Mouse (Mus musculus): Measurements from ENCODE around the gene Hcn2. TPM values are rescaled to one million over a fixed set of nuclear protein-coding genes. Genes with fewer than 3 reads are reported as not detected.

The Hcn2 gene
- polyA plus RNA-seq, 1 experiment from 2014 or later, result 0.04 TPM

GRCm38 (mm10) chr10:79778006-79778405 lies 61.6 kb downstream of the Hcn2 start:
- Histone ChIP-seq H3K36me3 (no peaks in the 10 kb centered on the region), H3K4me3 (peak overlapping the region; percentile 56; the same call in 1 of the 2 replicates), H3K9me3 (replicated peaks) (0 out of 2 replicates have a peak, but pooled peaks cover 4% of the 10 kb centered on the region), H3K27me3 (ENCODE audit: low read depth, poor library complexity, severe bottlenecking) (peaks cover 66% of the 10 kb centered on the region), H3K27ac (no peak overlapping the region), H3K4me1 (peaks cover 53% of the 10 kb centered on the region)
- WGBS, result 23% methylated on average over 15 of the region's 15 CpGs
- DNase-seq (ENCODE audit: low spot score), result no peak

GRCm38 (mm10) chr10:79779193-79779592 lies 62.8 kb downstream of the Hcn2 start:
- DNase-seq (ENCODE audit: low spot score), result no peak
- H3K9me3 ChIP-seq (replicated peaks), result 0 out of 2 replicates have a peak, but pooled peaks cover 4% of the 10 kb centered on the region
- 16% methylated on average over 2 of the region's 2 CpGs for WGBS
- H3K4me1 ChIP-seq, result peaks cover 53% of the 10 kb centered on the region
- no peaks in the 10 kb centered on the region for H3K36me3 ChIP-seq
- H3K27me3 ChIP-seq (ENCODE audit: low read depth, poor library complexity, severe bottlenecking), result peaks cover 77% of the 10 kb centered on the region
- no peak overlapping the region for H3K4me3 ChIP-seq
- H3K27ac ChIP-seq, result no peak overlapping the region

- Histone ChIP-seq H3K36me3 (no peaks in the 10 kb centered on the region), H3K27me3 (ENCODE audit: low read depth, poor library complexity, severe bottlenecking) (peaks cover 85% of the 10 kb centered on the region), H3K4me3 (peak overlapping the region; percentile 54), H3K4me1 (peaks cover 49% of the 10 kb centered on the region), H3K9me3 (replicated peaks) (0 out of 2 replicates have a peak, but pooled peaks cover 4% of the 10 kb centered on the region), H3K27ac (peak overlapping the region; percentile 21; the same call in 1 of the 2 replicates)
- 1% methylated on average over 55 of the region's 55 CpGs for WGBS
- peak; percentile 98 for DNase-seq (ENCODE audit: low spot score)
Measured at GRCm38 (mm10) chr10:79779784-79780663, 63.6 kb downstream of the Hcn2 start.

GRCm38 (mm10) chr10:79780664-79781015 lies 64.2 kb downstream of the Hcn2 start:
- Histone ChIP-seq H3K4me1 (peaks cover 49% of the 10 kb centered on the region), H3K27me3 (ENCODE audit: low read depth, poor library complexity, severe bottlenecking) (peaks cover 88% of the 10 kb centered on the region), H3K9me3 (replicated peaks) (no peaks in the 10 kb centered on the region), H3K27ac (peak overlapping the region; percentile 21; the same call in 1 of the 2 replicates), H3K36me3 (no peaks in the 10 kb centered on the region), H3K4me3 (peak overlapping the region; percentile 54)
- DNase-seq (ENCODE audit: low spot score), result no peak
- 2% methylated on average over 13 of the region's 13 CpGs for WGBS

- Histone ChIP-seq H3K9me3 (replicated peaks) (no peaks in the 10 kb centered on the region), H3K36me3 (no peaks in the 10 kb centered on the region), H3K4me3 (peak overlapping the region; percentile 54), H3K4me1 (peaks cover 49% of the 10 kb centered on the region), H3K27me3 (ENCODE audit: low read depth, poor library complexity, severe bottlenecking) (peaks cover 85% of the 10 kb centered on the region), H3K27ac (no peak overlapping the region)
- DNase-seq (ENCODE audit: low spot score), result no peak
- 25% methylated on average over 21 of the region's 21 CpGs for WGBS
Measured at GRCm38 (mm10) chr10:79781139-79781538, 64.7 kb downstream of the Hcn2 start.

GRCm38 (mm10) chr10:79781956-79782355 lies 65.5 kb downstream of the Hcn2 start:
- Histone ChIP-seq H3K9me3 (replicated peaks) (no peaks in the 10 kb centered on the region), H3K36me3 (no peaks in the 10 kb centered on the region), H3K4me3 (no peak overlapping the region), H3K4me1 (peaks cover 47% of the 10 kb centered on the region), H3K27ac (no peak overlapping the region), H3K27me3 (ENCODE audit: low read depth, poor library complexity, severe bottlenecking) (peaks cover 77% of the 10 kb centered on the region)
- no peak for DNase-seq (ENCODE audit: low spot score)
- WGBS, result 41% methylated on average over 5 of the region's 5 CpGs

GRCm38 (mm10) chr10:79783050-79783449 lies 66.6 kb downstream of the Hcn2 start:
- peaks cover 66% of the 10 kb centered on the region for H3K27me3 ChIP-seq (ENCODE audit: low read depth, poor library complexity, severe bottlenecking)

GRCm38 (mm10) chr10:79783920-79784800 lies 67.7 kb downstream of the Hcn2 start:
- H3K27me3 ChIP-seq (ENCODE audit: low read depth, poor library complexity, severe bottlenecking), result peaks cover 55% of the 10 kb centered on the region
- peak; percentile 72 for DNase-seq (ENCODE audit: low spot score)
- no peaks in the 10 kb centered on the region for H3K36me3 ChIP-seq
- no peak overlapping the region for H3K27ac ChIP-seq
- no peaks in the 10 kb centered on the region for H3K9me3 ChIP-seq (replicated peaks)
- H3K4me3 ChIP-seq, result no peak overlapping the region
- H3K4me1 ChIP-seq, result peaks cover 28% of the 10 kb centered on the region
- WGBS, result 42% methylated on average over 27 of the region's 27 CpGs

More at GRCm38 (mm10) chr10:79783050-79783449, 66.6 kb downstream of the Hcn2 start:
- Histone ChIP-seq H3K4me1 (peaks cover 36% of the 10 kb centered on the region), H3K36me3 (no peaks in the 10 kb centered on the region), H3K9me3 (replicated peaks) (no peaks in the 10 kb centered on the region), H3K4me3 (no peak overlapping the region), H3K27ac (no peak overlapping the region)
- 62% methylated on average over 7 of the region's 7 CpGs for WGBS
- no peak for DNase-seq (ENCODE audit: low spot score)

Other genes starting within 250 kb of the Hcn2 start
- gene Vmn2r83, start 247.9 kb upstream of the Hcn2 start, polyA plus RNA-seq (2016; fragmentation: Nextera tagmentation; extraction: Ambion mirVana), result not detected in 2 replicates
- gene Plpp2, start 182.8 kb upstream of the Hcn2 start, polyA plus RNA-seq (2016; fragmentation: Nextera tagmentation; extraction: Ambion mirVana), result 26.6 and 29.3 TPM in 2 replicates
- 71.3 and 79.8 TPM in 2 replicates for gene Mier2, start 161.4 kb upstream of the Hcn2 start, polyA plus RNA-seq (2016; fragmentation: Nextera tagmentation; extraction: Ambion mirVana)
- not detected in 2 replicates for gene Theg, start 129.3 kb upstream of the Hcn2 start, polyA plus RNA-seq (2016; fragmentation: Nextera tagmentation; extraction: Ambion mirVana)
- not detected in 2 replicates for gene C2cd4c, start 102.6 kb upstream of the Hcn2 start, polyA plus RNA-seq (2016; fragmentation: Nextera tagmentation; extraction: Ambion mirVana)
- 7.8 and 8.6 TPM in 2 replicates for gene Shc2, start 78.7 kb upstream of the Hcn2 start, polyA plus RNA-seq (2016; fragmentation: Nextera tagmentation; extraction: Ambion mirVana)
- not detected in 2 replicates for gene Odf3l2, start 70.9 kb upstream of the Hcn2 start, polyA plus RNA-seq (2016; fragmentation: Nextera tagmentation; extraction: Ambion mirVana)
- 3.7 and 6.4 TPM in 2 replicates for gene Madcam1, start 52.1 kb upstream of the Hcn2 start, polyA plus RNA-seq (2016; fragmentation: Nextera tagmentation; extraction: Ambion mirVana)
- gene Tpgs1, start 47.3 kb upstream of the Hcn2 start, polyA plus RNA-seq (2016; fragmentation: Nextera tagmentation; extraction: Ambion mirVana), result 68.0 and 73.0 TPM in 2 replicates
- 209 and 259 TPM in 2 replicates for gene Cdc34, start 34.4 kb upstream of the Hcn2 start, polyA plus RNA-seq (2016; fragmentation: Nextera tagmentation; extraction: Ambion mirVana)
- 0.76 and 0.94 TPM in 2 replicates for gene Gzmm, start 27.6 kb upstream of the Hcn2 start, polyA plus RNA-seq (2016; fragmentation: Nextera tagmentation; extraction: Ambion mirVana)
- 642 and 664 TPM in 2 replicates for gene Bsg, start 12.1 kb upstream of the Hcn2 start, polyA plus RNA-seq (2016; fragmentation: Nextera tagmentation; extraction: Ambion mirVana)
- 58.6 and 61.2 TPM in 2 replicates for gene Polrmt, start 29.9 kb downstream of the Hcn2 start, polyA plus RNA-seq (2016; fragmentation: Nextera tagmentation; extraction: Ambion mirVana)
- 0.28 and 0.65 TPM in 2 replicates for gene Fgf22, start 38.4 kb downstream of the Hcn2 start, polyA plus RNA-seq (2016; fragmentation: Nextera tagmentation; extraction: Ambion mirVana)
- 141 and 151 TPM in 2 replicates for gene Rnf126, start 50.3 kb downstream of the Hcn2 start, polyA plus RNA-seq (2016; fragmentation: Nextera tagmentation; extraction: Ambion mirVana)
- 1.8 and 2.3 TPM in 2 replicates for gene Fstl3, start 60.6 kb downstream of the Hcn2 start, polyA plus RNA-seq (2016; fragmentation: Nextera tagmentation; extraction: Ambion mirVana)
- 0.19 TPM in 1 of 2 replicates, not detected in the other for gene Prss57, start 74.3 kb downstream of the Hcn2 start, polyA plus RNA-seq (2016; fragmentation: Nextera tagmentation; extraction: Ambion mirVana)
- gene Palm, start 76.9 kb downstream of the Hcn2 start, polyA plus RNA-seq (2016; fragmentation: Nextera tagmentation; extraction: Ambion mirVana), result 121 and 126 TPM in 2 replicates
- 0.60 TPM in 1 of 2 replicates, not detected in the other for gene Misp, start 104.4 kb downstream of the Hcn2 start, polyA plus RNA-seq (2016; fragmentation: Nextera tagmentation; extraction: Ambion mirVana)
- gene Ptbp1, start 137.8 kb downstream of the Hcn2 start, polyA plus RNA-seq (2016; fragmentation: Nextera tagmentation; extraction: Ambion mirVana), result 485 and 494 TPM in 2 replicates
- gene Prtn3, start 157.8 kb downstream of the Hcn2 start, polyA plus RNA-seq (2016; fragmentation: Nextera tagmentation; extraction: Ambion mirVana), result 9.1 and 15.3 TPM in 2 replicates
- gene Plppr3, start 158.0 kb downstream of the Hcn2 start, polyA plus RNA-seq (2016; fragmentation: Nextera tagmentation; extraction: Ambion mirVana), result 108 and 140 TPM in 2 replicates
- not detected in 2 replicates for gene Elane, start 169.6 kb downstream of the Hcn2 start, polyA plus RNA-seq (2016; fragmentation: Nextera tagmentation; extraction: Ambion mirVana)
- gene Cfd, start 174.2 kb downstream of the Hcn2 start, polyA plus RNA-seq (2016; fragmentation: Nextera tagmentation; extraction: Ambion mirVana), result not detected in 2 replicates
- 63.6 and 67.1 TPM in 2 replicates for gene Med16, start 192.3 kb downstream of the Hcn2 start, polyA plus RNA-seq (2016; fragmentation: Nextera tagmentation; extraction: Ambion mirVana)
- not detected in 2 replicates for gene Gm26602, start 194.2 kb downstream of the Hcn2 start, polyA plus RNA-seq (2016; fragmentation: Nextera tagmentation; extraction: Ambion mirVana)
- 0.31 and 0.49 TPM in 2 replicates for gene Kiss1r, start 200.3 kb downstream of the Hcn2 start, polyA plus RNA-seq (2016; fragmentation: Nextera tagmentation; extraction: Ambion mirVana)
- 116 and 143 TPM in 2 replicates for gene R3hdm4, start 204.6 kb downstream of the Hcn2 start, polyA plus RNA-seq (2016; fragmentation: Nextera tagmentation; extraction: Ambion mirVana)
- gene Arid3a, start 210.4 kb downstream of the Hcn2 start, polyA plus RNA-seq (2016; fragmentation: Nextera tagmentation; extraction: Ambion mirVana), result 18.2 and 29.4 TPM in 2 replicates
- 174 and 201 TPM in 2 replicates for gene Wdr18, start 243.5 kb downstream of the Hcn2 start, polyA plus RNA-seq (2016; fragmentation: Nextera tagmentation; extraction: Ambion mirVana)

Measured in limb, embryonic 10.5 days (tissue).